In genomic region chr5:134650926-134651325, GRCm38 (mm10) we compare ENCODE assay signal across 9 mouse cellular contexts. TPM values are rescaled to one million over a fixed set of nuclear protein-coding genes. Genes with fewer than 3 reads are reported as not detected.
A peak's percentile ranks its signal among the peaks of the same experiment; 100 is the strongest.
DNase-seq lines count a peak whose midpoint lies in the region; ATAC-seq and TF ChIP-seq lines count a peak whose summit lies in the region.
"Had no signal": no experiment of that assay in that cellular context is flagged by ENCODE, and none has a peak within 500 bp of the region (broad histone marks: within the 10 kb centered on the region; RNA-seq: fewer than 3 reads in every experiment).

No protein-coding gene starts in this region.

- no peak overlapping the region for H3K4me3 ChIP-seq in midbrain, embryonic 14.5 days (replicated peaks; ENCODE audit: low read depth, low read length)
- H3K4me3 ChIP-seq in midbrain, embryonic 11.5 days (ENCODE audit: low read depth, low read length), result no peak overlapping the region
- H3K4me3 ChIP-seq in bone marrow, adult 2 months (replicated peaks; ENCODE audit: control insufficient read depth, low read depth, low read length), result no peak overlapping the region
- H3K4me3 ChIP-seq: neural tube, embryonic 13.5 days had no signal

- H3K27me3 ChIP-seq in midbrain, embryonic 14.5 days (ENCODE audit: control insufficient read depth, insufficient read depth, low read length), result no peaks in the 10 kb centered on the region
- H3K27me3 ChIP-seq in midbrain, embryonic 11.5 days (ENCODE audit: control insufficient read depth, insufficient read depth, low read length), result no peaks in the 10 kb centered on the region
- H3K27me3 ChIP-seq: neural tube, embryonic 13.5 days had no signal

- H3K36me3 ChIP-seq in midbrain, embryonic 14.5 days (ENCODE audit: control insufficient read depth, insufficient read depth, low read length), result no peaks in the 10 kb centered on the region
- H3K36me3 ChIP-seq in midbrain, embryonic 11.5 days (ENCODE audit: control insufficient read depth, insufficient read depth, low read length), result no peaks in the 10 kb centered on the region

- no peaks in the 10 kb centered on the region for H3K9me3 ChIP-seq in midbrain, embryonic 14.5 days (ENCODE audit: control insufficient read depth, low read length)
- no peaks in the 10 kb centered on the region for H3K9me3 ChIP-seq in midbrain, embryonic 11.5 days (ENCODE audit: control insufficient read depth, low read length)
- H3K9me3 ChIP-seq: neural tube, embryonic 13.5 days had no signal

- no peaks in the 10 kb centered on the region for H3K4me1 ChIP-seq in midbrain, embryonic 14.5 days (ENCODE audit: control insufficient read depth, insufficient read depth, low read length)
- no peaks in the 10 kb centered on the region for H3K4me1 ChIP-seq in midbrain, embryonic 11.5 days (ENCODE audit: control insufficient read depth, insufficient read depth, low read length)
- H3K4me1 ChIP-seq in bone marrow, adult 2 months (ENCODE audit: control insufficient read depth, insufficient read depth, low read length), result no peaks in the 10 kb centered on the region
- H3K4me1 ChIP-seq: neural tube, embryonic 13.5 days had no signal

- peak; percentile 85 for TF ChIP-seq CTCF in bone marrow, adult 2 months (IDR thresholded peaks at IDR 0.05; ENCODE audit: control insufficient read depth, insufficient read depth, low read length)

- H3K27ac ChIP-seq in midbrain, embryonic 14.5 days (replicated peaks; ENCODE audit: low read depth, low read length), result no peak overlapping the region
- no peak overlapping the region for H3K27ac ChIP-seq in midbrain, embryonic 11.5 days (ENCODE audit: low read depth, low read length)
- H3K27ac ChIP-seq in bone marrow, adult 2 months (ENCODE audit: control insufficient read depth, insufficient read depth, low read depth, low read length, poor library complexity), result no peak overlapping the region
- H3K27ac ChIP-seq: neural tube, embryonic 13.5 days had no signal

- peak; percentile 28 for DNase-seq in cerebellum, adult 9-10 months
- no peak for DNase-seq in cerebellum, adult 11-12 months
- peak; percentile 40 for DNase-seq in midbrain, embryonic 14.5 days
- no peak for DNase-seq in midbrain, embryonic 11.5 days (ENCODE audit: low spot score, missing footprints)
- peak; percentile 76 for DNase-seq in induced T-regulatory cell, adult 2 months (ENCODE audit: low read depth)
- DNase-seq in mesoderm, embryonic 11.5 days (ENCODE audit: low read depth, low spot score), result peak; percentile 50
- peak; percentile 84 for DNase-seq in thymus, postnatal 4 days

- ATAC-seq in midbrain, embryonic 14.5 days (ENCODE audit: low FRiP score, low TSS enrichment), result no peak
- ATAC-seq in midbrain, embryonic 11.5 days (ENCODE audit: low FRiP score), result no peak

- no peak overlapping the region for H3K9ac ChIP-seq in midbrain, embryonic 14.5 days (replicated peaks; ENCODE audit: low read length)
- no peak overlapping the region for H3K9ac ChIP-seq in midbrain, embryonic 11.5 days (ENCODE audit: low read length)
- H3K9ac ChIP-seq: neural tube, embryonic 13.5 days had no signal

- TF ChIP-seq POLR2A in bone marrow, adult 2 months (IDR thresholded peaks at IDR 0.05; ENCODE audit: borderline replicate concordance, control insufficient read depth, low read depth, low read length), result no peak

- H3K4me2 ChIP-seq in midbrain, embryonic 14.5 days (ENCODE audit: low read length), result no peak overlapping the region
- no peak overlapping the region for H3K4me2 ChIP-seq in midbrain, embryonic 11.5 days
- H3K4me2 ChIP-seq: neural tube, embryonic 13.5 days had no signal

- WGBS in midbrain, embryonic 14.5 days, result 52% methylated on average over 4 of the region's 5 CpGs
- 43% methylated on average over 4 of the region's 5 CpGs for WGBS in midbrain, embryonic 11.5 days
- WGBS in bone marrow, adult 2 months, result 46% methylated on average over 5 of the region's 5 CpGs

RNA-seq across cellular contexts. Expression of gene Eif4h, which starts 11.6 kb away (rescaled TPM):
- polyA plus RNA-seq in midbrain, embryonic 14.5 days (2014; fragmentation: Nextera tagmentation; extraction: Ambion mirVana), result 357 and 372 TPM in 2 replicates
- 421 and 442 TPM in 2 replicates for polyA plus RNA-seq in midbrain, embryonic 11.5 days (2014; fragmentation: Nextera tagmentation; extraction: Ambion mirVana)
- polyA plus RNA-seq in bone marrow, adult 2 months (2011; ENCODE audit: insufficient read depth, insufficient read length, low replicate concordance, missing spikeins), result 90.3 and 101 TPM in 2 replicates

RNA-seq across cellular contexts. Expression of gene Lat2, which starts 36.1 kb away (rescaled TPM):
- polyA plus RNA-seq in midbrain, embryonic 14.5 days (2014; fragmentation: Nextera tagmentation; extraction: Ambion mirVana), result 1.5 and 2.7 TPM in 2 replicates
- 1.5 and 1.6 TPM in 2 replicates for polyA plus RNA-seq in midbrain, embryonic 11.5 days (2014; fragmentation: Nextera tagmentation; extraction: Ambion mirVana)
- 29.7 and 70.2 TPM in 2 replicates for polyA plus RNA-seq in bone marrow, adult 2 months (2011; ENCODE audit: insufficient read depth, insufficient read length, low replicate concordance, missing spikeins)

RNA-seq across cellular contexts. Expression of gene Limk1, which starts 37.5 kb away (rescaled TPM):
- 22.3 and 39.4 TPM in 2 replicates for polyA plus RNA-seq in midbrain, embryonic 14.5 days (2014; fragmentation: Nextera tagmentation; extraction: Ambion mirVana)
- polyA plus RNA-seq in midbrain, embryonic 11.5 days (2014; fragmentation: Nextera tagmentation; extraction: Ambion mirVana), result 8.4 and 9.1 TPM in 2 replicates
- polyA plus RNA-seq in bone marrow, adult 2 months (2011; ENCODE audit: insufficient read depth, insufficient read length, low replicate concordance, missing spikeins), result 5.9 and 8.6 TPM in 2 replicates

Comparison
In these comparisons a context has a peak if more than half of its experiments do, and no peak if none do; other contexts are left out.
1. DNase-seq: peak in cerebellum, adult 9-10 months (single experiment), midbrain, embryonic 14.5 days (single experiment), induced T-regulatory cell, adult 2 months (single experiment), mesoderm, embryonic 11.5 days (single experiment) and thymus, postnatal 4 days (single experiment); none in cerebellum, adult 11-12 months (single experiment) and midbrain, embryonic 11.5 days (single experiment).